Mouse (Mus musculus) bone marrow, adult 2 months (tissue): ENCODE data around the gene Tent4b. TPM values are rescaled to one million over a fixed set of nuclear protein-coding genes. Genes with fewer than 3 reads are reported as not detected.

Source experiments
- H3K27ac ChIP-seq: fragments of 200-500 bp; 2 replicates; pipeline ENCODE4 v1.5.1; 2012; ENCODE audit warnings: low read depth, mild to moderate bottlenecking, control low read depth, inconsistent platforms, low read length; ENCODE audit not compliant: control insufficient read depth, poor library complexity, insufficient read depth
- H3K4me1 ChIP-seq: fragments of 200-500 bp; 2 replicates; pipeline ENCODE4 v1.6.1; 2011; ENCODE audit warnings: low read length; ENCODE audit not compliant: control insufficient read depth, insufficient read depth
- H3K4me3 ChIP-seq: fragments of 200-500 bp; replicated peaks from 2 replicates; pipeline ENCODE3; 2011; ENCODE audit warnings: mild to moderate bottlenecking, low read depth, low read length, control low read depth; ENCODE audit not compliant: control insufficient read depth
- CTCF ChIP-seq: fragments of 200-500 bp; IDR thresholded peaks from 2 replicates; pipeline ENCODE4 v1.5.1; 2011; ENCODE audit warnings: low read length, control low read depth; ENCODE audit not compliant: control insufficient read depth, insufficient read depth
- POLR2A ChIP-seq: fragments of 200-500 bp; IDR thresholded peaks from 2 replicates; pipeline ENCODE4 v1.6.1; 2011; ENCODE audit warnings: low read depth, mild to moderate bottlenecking, control low read depth, low read length, borderline replicate concordance; ENCODE audit not compliant: control insufficient read depth
- WGBS: fragments of 180-500 bp; shearing (Covaris S2); methylation state at CpG from one replicate; pipeline ENCODE4 v1.1.7; 2018; 5-methylcytosine and 5-hydroxymethylcytosine counted together
- polyA plus RNA-seq: library from polyadenylated mRNA; stranded (reverse); fragments of >200 nt; gene quantifications from 2 replicates; pipeline ENCODE4 v1.2.4, GENCODE M21; 2011; ENCODE audit warnings: low replicate concordance; ENCODE audit not compliant: missing spikeins, insufficient read depth, insufficient read length

Gene Tent4b
- polyA plus RNA-seq, 1 experiment, result 15.1 TPM

DNA sequence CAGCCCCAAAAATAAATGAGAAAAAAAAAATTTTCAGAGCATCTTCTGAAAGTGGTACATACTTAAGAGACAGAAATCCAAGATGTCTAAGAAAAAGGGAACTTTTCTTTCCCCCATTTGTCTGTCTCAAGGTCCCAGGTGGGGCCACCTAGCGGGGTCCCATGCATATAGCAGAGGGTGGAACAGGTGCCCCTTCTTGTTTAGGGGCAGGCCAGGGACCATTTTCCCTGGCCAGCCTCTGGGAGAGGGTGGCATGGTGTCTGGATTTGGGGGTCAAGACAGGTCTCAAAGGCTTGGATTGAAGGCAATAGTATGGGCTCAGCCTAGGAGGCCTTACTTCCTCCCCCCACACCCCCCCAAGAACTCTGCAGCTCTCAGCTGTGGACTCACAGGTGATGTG, 90.9 kb downstream of the Tent4b start:
- no peak overlapping the region for H3K4me3 ChIP-seq
- WGBS, result 17% methylated on average over 1 of the region's 1 CpGs
- peak overlapping the region; percentile 65 for H3K27ac ChIP-seq

DNA sequence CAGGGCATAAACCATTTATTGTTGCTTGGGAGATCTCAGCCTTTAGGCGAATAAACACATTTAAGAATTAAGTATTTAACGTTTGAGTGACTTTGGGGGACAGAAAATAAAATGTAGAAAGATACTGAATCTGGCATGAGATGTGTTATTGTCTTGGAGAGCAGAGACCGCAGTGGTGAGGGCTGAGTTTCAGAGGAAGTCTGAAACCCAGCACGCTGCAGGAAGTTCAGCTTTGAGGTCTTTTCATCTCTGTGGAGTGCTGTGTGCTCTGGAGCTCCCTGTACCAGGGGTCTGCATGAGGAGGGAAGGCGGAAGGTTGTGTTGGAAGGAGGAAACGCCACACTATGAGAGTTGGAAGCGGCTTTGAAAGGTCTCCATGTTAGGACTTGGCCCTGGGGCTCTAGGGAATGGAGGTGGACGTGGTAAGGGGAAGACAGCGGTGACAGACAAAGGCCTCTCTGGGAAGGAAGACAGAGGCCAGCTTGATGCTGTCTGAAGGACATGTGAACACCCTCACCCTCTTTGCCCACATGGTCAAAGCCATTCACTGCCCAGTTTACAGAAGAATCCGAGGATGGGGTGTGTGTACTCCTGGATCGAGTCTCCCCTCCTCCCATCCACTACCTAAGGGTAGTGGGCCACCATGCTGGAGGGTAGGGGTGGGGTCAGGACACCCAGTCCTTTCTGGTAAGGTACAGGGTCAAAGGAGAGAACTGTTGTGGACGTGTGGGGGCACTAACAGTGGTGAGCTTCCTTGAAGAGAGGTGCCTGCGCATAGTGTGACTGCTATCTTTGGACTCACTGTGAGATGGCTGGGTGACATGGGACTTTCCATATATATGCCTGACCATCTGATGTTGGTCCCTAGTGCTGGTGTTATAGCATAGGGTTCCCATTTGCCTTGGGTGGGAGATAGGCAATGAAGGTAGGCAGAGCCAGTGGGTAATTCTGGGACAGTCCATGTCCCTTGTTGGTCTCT, 91.6 kb downstream of the Tent4b start:
- TF ChIP-seq POLR2A (no peak), CTCF (no peak)
- Histone ChIP-seq H3K4me1 (peaks cover 17% of the 10 kb centered on the region), H3K4me3 (peak overlapping the region; percentile 3), H3K27ac (peak overlapping the region; percentile 82)
- 32% methylated on average over 13 of the region's 13 CpGs for WGBS

More for the DNA sequence above, 90.9 kb downstream of the Tent4b start:
- TF ChIP-seq CTCF (peak; percentile 26; the same call in 1 of the 2 replicates), POLR2A (no peak)
- H3K4me1 ChIP-seq, result peaks cover 16% of the 10 kb centered on the region

DNA sequence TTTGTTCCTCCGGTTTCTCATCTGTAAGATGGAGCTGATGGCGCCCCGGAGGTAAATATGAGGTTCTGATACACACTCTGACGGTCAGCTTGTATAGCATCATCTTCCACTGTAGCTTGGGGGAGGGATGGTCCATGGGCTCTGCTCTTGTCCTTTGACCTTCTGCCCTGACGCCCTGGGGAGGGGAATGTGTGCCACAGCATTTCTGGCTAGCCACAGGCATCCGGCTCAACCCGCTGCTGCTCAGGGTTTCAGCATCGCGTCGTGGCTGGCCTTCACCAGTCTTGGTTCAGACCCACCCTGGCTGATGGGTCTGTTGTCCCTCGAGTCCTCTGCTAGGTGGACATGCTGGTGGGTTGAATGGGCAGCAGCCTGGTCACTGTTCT, 92.3 kb downstream of the Tent4b start:
- no peak for TF ChIP-seq CTCF
- no peak for TF ChIP-seq POLR2A
- H3K27ac ChIP-seq, result no peak overlapping the region
- H3K4me1 ChIP-seq, result peaks cover 18% of the 10 kb centered on the region
- H3K4me3 ChIP-seq, result no peak overlapping the region
- 72% methylated on average over 11 of the region's 11 CpGs for WGBS

DNA sequence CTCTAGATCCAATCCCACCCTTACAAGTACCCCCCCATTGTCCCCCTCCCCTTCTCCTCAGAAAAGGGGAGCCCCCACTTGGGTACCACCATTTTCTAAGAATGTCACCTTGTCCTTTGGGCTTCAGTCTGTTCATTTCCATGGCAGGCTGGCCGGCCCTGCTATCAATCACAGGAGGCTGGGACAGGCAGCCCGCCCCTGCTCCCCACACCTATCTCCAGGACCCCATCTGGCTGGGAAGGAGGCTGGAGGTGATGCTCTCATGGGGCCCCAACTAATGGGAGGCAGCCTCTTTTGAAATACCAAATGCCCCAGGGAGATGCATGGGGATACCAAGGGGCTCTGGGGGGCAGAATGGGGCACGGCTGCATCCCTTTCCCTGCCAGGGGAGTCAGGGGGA, 93.9 kb downstream of the Tent4b start:
- Histone ChIP-seq H3K27ac (no peak overlapping the region), H3K4me1 (peaks cover 20% of the 10 kb centered on the region), H3K4me3 (no peak overlapping the region)
- 63% methylated on average over 3 of the region's 3 CpGs for WGBS
- TF ChIP-seq CTCF (no peak), POLR2A (no peak)

DNA sequence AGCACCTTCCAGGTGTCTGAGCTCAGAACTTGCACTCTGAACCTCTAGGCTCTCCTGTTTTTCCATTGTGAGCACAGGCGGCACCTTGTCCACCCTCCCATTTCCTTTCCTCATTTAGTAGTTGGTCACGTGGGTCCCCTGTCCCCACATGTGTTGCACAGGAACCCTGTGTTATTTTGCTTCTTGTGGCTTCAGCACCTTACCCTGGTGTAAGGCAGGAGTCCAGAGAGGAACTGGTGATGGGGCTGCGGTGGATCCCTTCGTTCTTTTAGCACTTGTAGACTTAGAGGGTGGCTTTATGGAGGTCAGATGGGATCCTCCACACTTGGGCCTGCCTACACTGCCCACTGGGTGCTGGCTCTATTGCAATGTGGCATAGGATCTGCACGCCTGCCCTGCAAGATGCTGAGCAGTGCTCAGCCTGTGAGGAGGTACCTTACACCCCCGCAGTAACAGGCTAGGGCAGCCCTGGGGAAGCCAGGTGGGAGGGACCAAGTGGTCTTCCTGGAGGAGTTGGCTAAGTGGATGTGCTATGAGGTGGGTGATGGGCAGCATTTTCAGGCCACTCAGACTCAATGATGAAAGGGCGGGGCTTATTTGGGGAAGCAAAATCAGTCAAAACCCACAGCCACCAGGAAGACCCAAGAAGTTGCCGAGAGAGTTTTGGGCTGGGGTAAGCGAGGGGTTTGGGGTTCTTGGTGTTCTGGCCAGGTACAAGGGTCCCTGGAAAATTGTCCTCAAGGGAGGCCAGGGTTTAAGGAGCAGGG, 94.8 kb downstream of the Tent4b start:
- 4% methylated on average over 9 of the region's 9 CpGs for WGBS
- Histone ChIP-seq H3K27ac (peak overlapping the region; percentile 79), H3K4me3 (peak overlapping the region; percentile 68), H3K4me1 (peaks cover 19% of the 10 kb centered on the region)
- TF ChIP-seq POLR2A, result no peak
- no peak for TF ChIP-seq CTCF

DNA sequence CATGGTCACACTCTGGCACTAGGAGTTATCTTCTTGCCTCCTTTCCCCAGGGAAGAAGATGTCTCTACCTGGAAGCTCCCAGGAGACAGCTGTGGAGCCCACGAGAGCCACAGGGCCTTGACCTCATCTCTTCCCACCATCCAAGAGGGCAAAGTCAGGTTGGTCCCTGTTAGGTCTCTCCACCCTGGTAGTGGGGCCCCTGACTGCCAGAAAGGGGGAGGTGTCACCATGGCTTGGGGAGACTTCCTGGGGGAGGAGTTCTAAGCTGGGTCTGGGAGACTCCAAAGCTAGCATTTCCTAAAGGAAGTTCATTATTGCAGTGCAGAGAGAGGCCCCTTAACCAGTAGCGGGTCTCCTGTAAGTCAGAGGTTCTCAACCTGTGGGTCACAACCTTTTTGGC, 96.0 kb downstream of the Tent4b start:
- TF ChIP-seq CTCF (no peak), POLR2A (no peak)
- H3K27ac ChIP-seq, result peak overlapping the region; percentile 75
- H3K4me1 ChIP-seq, result peaks cover 20% of the 10 kb centered on the region
- peak overlapping the region; percentile 68 for H3K4me3 ChIP-seq
- 21% methylated on average over 2 of the region's 2 CpGs for WGBS

DNA sequence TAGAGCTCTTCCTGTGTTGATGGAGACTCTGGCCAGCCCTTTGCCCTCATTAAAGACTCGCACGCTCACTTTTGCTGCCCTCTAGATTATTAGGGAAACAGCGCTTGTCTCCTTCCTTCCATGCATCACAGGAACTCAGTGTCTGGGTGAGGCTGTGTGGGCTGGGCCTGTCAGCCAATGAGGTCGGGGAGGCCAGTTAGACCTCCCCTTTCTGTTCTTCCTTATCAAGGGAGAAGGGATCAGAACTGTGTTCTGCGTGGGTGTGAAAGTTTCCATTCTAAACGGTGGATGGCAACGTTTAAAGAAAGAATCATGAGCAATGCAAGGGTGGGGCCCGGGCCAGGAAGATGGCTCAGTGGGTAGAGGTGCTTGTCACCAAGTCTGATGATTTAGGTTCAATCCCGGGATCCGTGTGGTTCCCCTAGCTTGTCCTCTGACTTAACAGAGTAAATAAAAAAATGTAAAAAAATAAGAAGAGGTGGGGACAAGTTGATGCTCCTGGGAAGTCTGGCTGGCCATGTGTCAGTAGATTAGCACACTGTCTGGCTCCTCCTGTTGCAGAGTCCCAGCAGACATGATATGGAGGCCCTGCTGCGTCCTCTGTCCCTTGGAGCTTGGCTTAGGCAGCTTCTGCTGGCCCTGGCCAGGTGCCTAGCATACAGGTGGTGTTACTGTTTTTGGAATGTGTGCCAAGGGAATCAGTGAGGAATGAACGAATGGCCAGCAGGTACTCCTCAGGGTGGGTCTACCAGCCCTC, 99.1 kb downstream of the Tent4b start:
- 26% methylated on average over 12 of the region's 12 CpGs for WGBS
- Histone ChIP-seq H3K27ac (peak overlapping the region; percentile 21; the same call in 1 of the 2 replicates), H3K4me3 (no peak overlapping the region), H3K4me1 (peaks cover 21% of the 10 kb centered on the region)
- TF ChIP-seq CTCF, result no peak
- no peak for TF ChIP-seq POLR2A
